Mouse (Mus musculus): Measurements from ENCODE around the gene Ren1. TPM values are rescaled to one million over a fixed set of nuclear protein-coding genes. Genes with fewer than 3 reads are reported as not detected.

Ren1 gene
- polyA plus RNA-seq, 1 experiment from 2014 or later = not detected

DNA sequence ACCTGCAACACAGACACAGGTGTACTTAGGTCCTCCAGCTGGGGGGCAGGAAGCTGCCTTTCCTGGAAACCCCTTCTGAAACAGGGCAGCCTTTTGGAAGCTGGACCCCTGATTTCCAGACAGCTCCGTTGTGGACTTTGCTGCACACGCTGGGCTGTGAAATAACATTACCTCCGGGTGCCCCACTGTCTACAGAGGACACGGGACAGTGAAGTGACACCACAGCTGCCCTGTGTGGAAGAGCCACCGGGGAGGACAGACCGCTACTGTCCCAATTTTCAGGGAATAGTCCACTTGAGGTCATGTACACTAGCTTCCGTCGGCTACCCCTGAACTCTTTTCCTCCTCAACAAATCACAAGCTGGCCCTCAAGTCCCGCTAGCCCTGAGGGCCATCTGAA, 58.0 kb downstream of the Ren1 start:
- Histone ChIP-seq H3K4me1 (peaks cover 88% of the 10 kb centered on the region), H3K27me3 (ENCODE audit: low read depth, poor library complexity, severe bottlenecking) (no peaks in the 10 kb centered on the region), H3K27ac (replicated peaks) (peak overlapping the region; percentile 84), H3K36me3 (peaks cover 45% of the 10 kb centered on the region), H3K9me3 (replicated peaks) (peaks cover 4% of the 10 kb centered on the region; the same call in 1 of the 2 replicates), H3K4me3 (peak overlapping the region; percentile 46)
- no peak for DNase-seq (ENCODE audit: low spot score)
- 38% methylated on average over 9 of the region's 9 CpGs for WGBS

DNA sequence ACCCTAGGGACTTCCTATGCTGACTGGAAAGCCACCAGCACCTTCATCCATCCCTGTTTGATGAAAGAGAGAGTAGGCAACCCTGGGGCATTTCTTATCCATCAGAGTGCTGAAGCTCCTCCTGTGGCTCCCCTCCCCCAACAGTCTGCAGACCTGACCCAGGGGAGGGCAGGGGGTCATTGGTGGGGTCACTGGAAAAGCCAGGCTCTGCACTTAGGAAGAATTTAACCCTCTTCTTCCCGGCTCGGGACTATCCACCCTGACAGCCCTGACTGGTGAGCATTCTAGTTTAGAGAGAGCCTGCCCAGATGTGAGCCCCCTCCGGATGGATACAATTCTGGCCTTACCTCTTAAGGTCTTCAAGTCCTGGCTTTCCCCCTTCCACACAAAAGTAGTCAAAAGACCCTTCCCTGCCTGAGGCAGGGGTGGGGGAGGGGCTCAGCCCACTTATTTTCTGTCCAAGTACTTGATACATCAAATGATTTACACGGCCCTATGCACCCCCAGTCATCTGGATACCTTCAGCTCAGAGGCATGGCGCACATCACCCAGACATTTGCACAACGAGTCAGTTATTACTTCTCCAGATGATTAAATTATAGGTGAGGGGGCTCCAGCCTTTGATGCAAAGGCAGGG, 58.7 kb downstream of the Ren1 start:
- 5% methylated on average over 6 of the region's 6 CpGs for WGBS
- H3K9me3 ChIP-seq (replicated peaks) = peaks cover 4% of the 10 kb centered on the region; the same call in 1 of the 2 replicates
- peaks cover 38% of the 10 kb centered on the region for H3K36me3 ChIP-seq
- H3K4me1 ChIP-seq = peaks cover 94% of the 10 kb centered on the region
- H3K27ac ChIP-seq (replicated peaks) = peak overlapping the region; percentile 84
- no peaks in the 10 kb centered on the region for H3K27me3 ChIP-seq (ENCODE audit: low read depth, poor library complexity, severe bottlenecking)
- peak; percentile 80 for DNase-seq (ENCODE audit: low spot score)
- peak overlapping the region; percentile 46 for H3K4me3 ChIP-seq

DNA sequence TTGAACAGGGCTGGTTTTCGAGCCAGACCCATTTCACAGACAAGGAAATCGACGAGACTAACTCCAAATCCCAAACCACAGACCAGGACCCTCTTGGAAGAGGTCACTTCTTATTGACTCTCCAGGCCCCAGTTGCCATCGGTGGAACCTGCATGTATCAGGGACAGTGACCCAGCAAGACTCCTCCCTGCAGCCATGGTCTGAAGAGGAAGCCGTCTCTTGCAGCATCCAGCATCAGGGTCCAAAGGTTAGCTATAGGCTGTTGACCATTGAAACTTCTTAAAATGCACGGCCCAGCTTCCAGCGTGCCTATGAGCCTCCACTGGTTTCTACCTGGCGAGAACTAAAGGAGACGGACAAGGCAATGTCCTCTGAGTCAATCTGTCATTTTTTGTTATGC, 59.5 kb downstream of the Ren1 start:
- 64% methylated on average over 9 of the region's 9 CpGs for WGBS
- Histone ChIP-seq H3K4me3 (peak overlapping the region; percentile 46), H3K4me1 (peaks cover 94% of the 10 kb centered on the region), H3K27ac (replicated peaks) (peak overlapping the region; percentile 84), H3K36me3 (peaks cover 31% of the 10 kb centered on the region), H3K27me3 (ENCODE audit: low read depth, poor library complexity, severe bottlenecking) (no peaks in the 10 kb centered on the region), H3K9me3 (replicated peaks) (peaks cover 4% of the 10 kb centered on the region; the same call in 1 of the 2 replicates)
- no peak for DNase-seq (ENCODE audit: low spot score)

Other genes with a start within 250 kb of the Ren1 start
- 48.9 and 56.8 TPM in 2 replicates for gene Ppp1r15b, start 219.4 kb upstream of the Ren1 start, polyA plus RNA-seq (2016; fragmentation: Nextera tagmentation; extraction: Ambion mirVana)
- gene Plekha6, start 186.3 kb upstream of the Ren1 start, polyA plus RNA-seq (2016; fragmentation: Nextera tagmentation; extraction: Ambion mirVana) = 12.5 and 15.7 TPM in 2 replicates
- gene Golt1a, start 40.7 kb upstream of the Ren1 start, polyA plus RNA-seq (2016; fragmentation: Nextera tagmentation; extraction: Ambion mirVana) = not detected in 2 replicates
- not detected in 2 replicates for gene Kiss1, start 28.6 kb upstream of the Ren1 start, polyA plus RNA-seq (2016; fragmentation: Nextera tagmentation; extraction: Ambion mirVana)
- 3.4 and 3.9 TPM in 2 replicates for gene Etnk2, start 13.1 kb downstream of the Ren1 start, polyA plus RNA-seq (2016; fragmentation: Nextera tagmentation; extraction: Ambion mirVana)
- gene Sox13, start 73.9 kb downstream of the Ren1 start, polyA plus RNA-seq (2016; fragmentation: Nextera tagmentation; extraction: Ambion mirVana) = 28.5 and 32.0 TPM in 2 replicates